Mouse (Mus musculus): ENCODE results near the gene Stat5b. TPM values are rescaled to one million over a fixed set of nuclear protein-coding genes. Genes with fewer than 3 reads are reported as not detected.
A peak's percentile ranks its signal among the peaks of the same experiment; 100 is the strongest.

Stat5b gene
- polyA plus RNA-seq (2012; rRNA removed): 28.7 and 29.6 TPM in 2 replicates

- DNase-seq (ENCODE audit: extremely low spot score in 1 of 2, low spot score in 1 of 2): peak in 1 of 2 experiments; percentile 56
Measured at GRCm38 (mm10) chr11:100850038-100850777, at the start of gene Stat5b. Gene Stat5b (minus strand): TSS chr11:100850724.

- no peak for DNase-seq (ENCODE audit: extremely low spot score in 1 of 2, low spot score in 1 of 2)
Measured at GRCm38 (mm10) chr11:100898441-100899199, 48.1 kb upstream of the Stat5b start.

GRCm38 (mm10) chr11:100897294-100898231, 47.0 kb upstream of the Stat5b start:
- DNase-seq (ENCODE audit: extremely low spot score in 1 of 2, low spot score in 1 of 2): peak; percentile 24 to 67

- no peak for DNase-seq (ENCODE audit: extremely low spot score in 1 of 2, low spot score in 1 of 2)
Measured at GRCm38 (mm10) chr11:100896078-100896477, 45.6 kb upstream of the Stat5b start.

GRCm38 (mm10) chr11:100894146-100894918, 43.8 kb upstream of the Stat5b start:
- no peak for DNase-seq (ENCODE audit: extremely low spot score in 1 of 2, low spot score in 1 of 2)

- peak; percentile 74 to 94 for DNase-seq (ENCODE audit: extremely low spot score in 1 of 2, low spot score in 1 of 2)
Measured at GRCm38 (mm10) chr11:100893482-100893881, 43.0 kb upstream of the Stat5b start.

GRCm38 (mm10) chr11:100892435-100892834, 41.9 kb upstream of the Stat5b start:
- no peak for DNase-seq (ENCODE audit: extremely low spot score in 1 of 2, low spot score in 1 of 2)

- no peak for DNase-seq (ENCODE audit: extremely low spot score in 1 of 2, low spot score in 1 of 2)
Measured at GRCm38 (mm10) chr11:100891256-100892123, 41.0 kb upstream of the Stat5b start.

- no peak for DNase-seq (ENCODE audit: extremely low spot score in 1 of 2, low spot score in 1 of 2)
Measured at GRCm38 (mm10) chr11:100890481-100890880, 40.0 kb upstream of the Stat5b start.

- DNase-seq (ENCODE audit: extremely low spot score in 1 of 2, low spot score in 1 of 2): no peak
Measured at GRCm38 (mm10) chr11:100888348-100888820, 37.9 kb upstream of the Stat5b start.

GRCm38 (mm10) chr11:100887764-100888163, 37.2 kb upstream of the Stat5b start:
- no peak for DNase-seq (ENCODE audit: extremely low spot score in 1 of 2, low spot score in 1 of 2)

- no peak for DNase-seq (ENCODE audit: extremely low spot score in 1 of 2, low spot score in 1 of 2)
Measured at GRCm38 (mm10) chr11:100887236-100887635, 36.7 kb upstream of the Stat5b start.

GRCm38 (mm10) chr11:100886188-100886740, 35.7 kb upstream of the Stat5b start:
- DNase-seq (ENCODE audit: extremely low spot score in 1 of 2, low spot score in 1 of 2): no peak

GRCm38 (mm10) chr11:100885472-100885871, 34.9 kb upstream of the Stat5b start:
- DNase-seq (ENCODE audit: extremely low spot score in 1 of 2, low spot score in 1 of 2): no peak

- no peak for DNase-seq (ENCODE audit: extremely low spot score in 1 of 2, low spot score in 1 of 2)
Measured at GRCm38 (mm10) chr11:100883640-100884039, 33.1 kb upstream of the Stat5b start.

- DNase-seq (ENCODE audit: extremely low spot score in 1 of 2, low spot score in 1 of 2): no peak
Measured at GRCm38 (mm10) chr11:100879321-100880078, 29.0 kb upstream of the Stat5b start.

- no peak for DNase-seq (ENCODE audit: extremely low spot score in 1 of 2, low spot score in 1 of 2)
Measured at GRCm38 (mm10) chr11:100875761-100876160, 25.2 kb upstream of the Stat5b start.

- DNase-seq (ENCODE audit: extremely low spot score in 1 of 2, low spot score in 1 of 2): no peak
Measured at GRCm38 (mm10) chr11:100870968-100871350, 20.4 kb upstream of the Stat5b start.
